Mouse (Mus musculus): Measurements from ENCODE around the gene Ank2. TPM values are rescaled to one million over a fixed set of nuclear protein-coding genes. Genes with fewer than 3 reads are reported as not detected.
A peak's percentile ranks its signal among the peaks of the same experiment; 100 is the strongest.

Gene Ank2
- polyA plus RNA-seq, 1 experiment from 2014 or later = 4.9 TPM

DNA sequence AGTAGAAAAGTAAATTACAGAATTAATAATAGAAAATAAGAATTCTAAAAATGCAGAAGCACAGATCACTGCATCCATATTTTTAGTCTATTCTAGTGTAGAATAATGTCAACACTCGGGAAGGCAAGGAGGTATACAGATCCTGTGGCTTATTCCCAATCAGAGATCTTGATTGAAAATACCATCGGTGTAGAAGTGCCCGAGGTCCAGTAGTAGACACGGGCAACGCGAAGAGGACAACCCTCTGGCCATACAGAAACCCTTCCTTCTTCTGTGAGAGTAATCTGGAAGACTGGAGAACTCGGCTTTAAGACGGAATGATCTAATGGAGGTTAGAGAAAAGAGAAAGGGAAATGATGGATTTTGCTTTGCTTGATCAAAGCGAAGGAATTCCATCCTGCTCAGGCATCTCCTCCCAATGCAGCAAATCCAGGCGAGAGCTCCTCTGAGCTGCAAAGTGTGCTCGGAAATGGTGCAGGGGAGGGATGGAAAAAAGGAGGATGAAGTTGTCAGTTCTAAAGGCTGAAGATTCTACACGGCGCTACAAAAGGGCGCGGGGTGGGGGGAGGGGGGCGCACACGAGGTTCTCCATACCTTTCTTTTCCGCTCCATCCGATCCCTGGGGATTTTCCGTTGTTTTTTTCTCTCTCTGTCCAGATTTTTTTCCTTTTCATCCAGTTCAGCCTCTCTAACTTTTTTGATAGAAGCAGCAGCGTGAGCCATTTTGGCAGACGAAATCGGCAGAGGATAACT is 337.9 kb downstream of the Ank2 start:
- no peak overlapping the region for H3K27ac ChIP-seq
- H3K9ac ChIP-seq = no peak overlapping the region
- peak overlapping the region; percentile 58 for H3K4me2 ChIP-seq
- WGBS (ENCODE audit: insufficient replicate concordance) = 5% methylated on average over 23 of the region's 23 CpGs
- ATAC-seq (ENCODE audit: low read depth) (no peak), DNase-seq (no peak)
- H3K4me3 ChIP-seq (replicated peaks) = peak overlapping the region; percentile 54
- H3K9me3 ChIP-seq (replicated peaks) = no peaks in the 10 kb centered on the region
- H3K27me3 ChIP-seq = peaks cover 29% of the 10 kb centered on the region
- H3K36me3 ChIP-seq = no peaks in the 10 kb centered on the region
- H3K4me1 ChIP-seq (replicated peaks) = no peaks in the 10 kb centered on the region

DNA sequence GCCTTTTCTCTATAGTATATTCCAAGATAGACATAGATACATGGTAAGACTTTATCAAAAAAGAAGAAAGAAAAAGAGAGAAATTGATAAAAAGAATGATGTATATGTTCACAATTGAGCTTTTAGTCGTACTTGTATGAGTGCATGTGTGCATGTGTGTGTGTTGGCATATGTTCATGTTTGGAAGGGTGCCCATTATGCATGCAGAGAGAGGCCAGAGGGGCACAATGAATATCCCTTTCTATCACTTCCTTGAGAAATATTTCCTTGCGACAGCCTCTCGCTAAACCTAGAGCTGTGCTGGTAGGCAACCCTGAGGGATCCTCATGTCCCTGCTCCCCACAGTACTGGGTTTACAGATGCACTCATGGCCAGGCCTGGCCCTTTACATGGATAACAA is 341.4 kb downstream of the Ank2 start:
- 67% methylated on average over 3 of the region's 3 CpGs for WGBS (ENCODE audit: insufficient replicate concordance)
- ATAC-seq (ENCODE audit: low read depth) = no peak
- peaks cover 17% of the 10 kb centered on the region for H3K27me3 ChIP-seq
- no peak overlapping the region for H3K4me2 ChIP-seq
- H3K4me1 ChIP-seq (replicated peaks) = no peaks in the 10 kb centered on the region
- no peak overlapping the region for H3K9ac ChIP-seq
- H3K9me3 ChIP-seq (replicated peaks) = no peaks in the 10 kb centered on the region
- no peaks in the 10 kb centered on the region for H3K36me3 ChIP-seq
- H3K27ac ChIP-seq = no peak overlapping the region
- DNase-seq = no peak
- H3K4me3 ChIP-seq (replicated peaks) = no peak overlapping the region

DNA sequence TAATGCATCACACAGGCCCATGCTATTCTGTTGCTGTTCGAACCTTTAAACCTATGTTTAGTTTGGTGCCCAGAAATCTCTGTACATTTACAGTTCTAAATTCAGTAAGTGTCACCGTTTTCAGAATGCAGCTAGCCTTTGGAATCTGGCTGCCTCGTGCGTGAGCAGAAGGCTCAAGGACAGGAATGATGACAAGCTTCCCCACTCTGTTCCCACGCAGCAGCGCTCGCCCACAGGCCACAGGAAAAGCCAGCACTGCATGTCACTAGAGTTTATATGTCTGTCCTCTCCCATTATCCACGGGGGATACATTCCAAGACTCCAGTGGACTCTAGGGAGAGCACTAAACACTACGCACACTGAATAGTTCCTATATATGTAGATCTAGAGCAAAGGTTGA is 343.1 kb downstream of the Ank2 start:
- no peaks in the 10 kb centered on the region for H3K9me3 ChIP-seq (replicated peaks)
- peaks cover 1% of the 10 kb centered on the region for H3K27me3 ChIP-seq
- DNase-seq (no peak), ATAC-seq (ENCODE audit: low read depth) (no peak)
- H3K4me3 ChIP-seq (replicated peaks) = no peak overlapping the region
- no peak overlapping the region for H3K9ac ChIP-seq
- no peak overlapping the region for H3K4me2 ChIP-seq
- H3K36me3 ChIP-seq = no peaks in the 10 kb centered on the region
- no peaks in the 10 kb centered on the region for H3K4me1 ChIP-seq (replicated peaks)
- 63% methylated on average over 9 of the region's 9 CpGs for WGBS (ENCODE audit: insufficient replicate concordance)
- no peak overlapping the region for H3K27ac ChIP-seq

DNA sequence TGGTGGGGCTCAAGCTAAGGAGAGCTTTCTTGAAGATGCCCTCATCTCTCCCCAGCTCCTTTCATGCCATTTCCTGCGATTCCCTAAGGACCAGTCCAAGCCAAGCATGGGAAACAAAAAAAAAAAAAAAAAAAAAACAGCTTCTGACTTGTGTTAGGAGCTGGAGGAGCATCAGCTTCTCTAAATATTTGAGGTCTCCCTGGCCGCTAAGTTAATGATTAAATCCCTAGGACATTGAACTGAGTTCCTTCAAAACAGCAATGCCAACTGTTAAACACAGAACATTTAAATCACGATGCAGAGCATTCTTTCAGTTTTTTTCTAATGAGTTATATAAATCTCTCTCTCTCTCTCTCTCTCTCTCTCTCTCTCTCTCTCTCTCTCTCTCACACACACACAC is 345.3 kb downstream of the Ank2 start:
- Histone ChIP-seq H3K9ac (no peak overlapping the region), H3K27me3 (no peaks in the 10 kb centered on the region), H3K4me2 (no peak overlapping the region), H3K4me3 (replicated peaks) (no peak overlapping the region), H3K4me1 (replicated peaks) (no peaks in the 10 kb centered on the region), H3K27ac (no peak overlapping the region; the same call in 1 of the 2 replicates), H3K36me3 (no peaks in the 10 kb centered on the region), H3K9me3 (replicated peaks) (no peaks in the 10 kb centered on the region)
- no peak for ATAC-seq (ENCODE audit: low read depth)
- DNase-seq = no peak
- 61% methylated on average over 3 of the region's 3 CpGs for WGBS (ENCODE audit: insufficient replicate concordance)

DNA sequence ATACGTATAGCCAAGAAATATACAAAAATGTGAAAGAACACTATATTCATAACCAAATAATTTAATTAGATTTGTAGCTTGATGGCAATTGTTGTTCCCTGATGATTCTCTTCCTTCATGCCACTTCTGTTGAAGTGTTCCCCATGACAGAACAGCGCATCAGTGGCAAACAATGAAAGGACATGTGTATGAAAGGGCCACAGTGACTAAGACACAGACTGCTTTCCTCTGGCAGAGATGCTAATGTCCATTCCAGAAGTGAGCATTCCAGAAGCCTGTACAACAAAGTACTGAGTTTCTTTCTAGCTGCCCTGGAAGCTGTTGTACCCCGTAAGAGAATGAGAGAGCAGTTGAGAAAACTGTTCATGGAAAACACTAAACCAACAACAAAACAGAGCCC is 345.7 kb downstream of the Ank2 start:
- no peaks in the 10 kb centered on the region for H3K9me3 ChIP-seq (replicated peaks)
- no peak overlapping the region for H3K9ac ChIP-seq
- DNase-seq = no peak
- no peaks in the 10 kb centered on the region for H3K36me3 ChIP-seq
- no peaks in the 10 kb centered on the region for H3K4me1 ChIP-seq (replicated peaks)
- no peak for ATAC-seq (ENCODE audit: low read depth)
- no peak overlapping the region for H3K4me2 ChIP-seq
- H3K27ac ChIP-seq = 0 out of 2 replicates have a peak overlapping the region, but pooled peaks have one; percentile 48
- WGBS (ENCODE audit: insufficient replicate concordance) = 78% methylated on average over 3 of the region's 3 CpGs
- no peak overlapping the region for H3K4me3 ChIP-seq (replicated peaks)
- no peaks in the 10 kb centered on the region for H3K27me3 ChIP-seq

DNA sequence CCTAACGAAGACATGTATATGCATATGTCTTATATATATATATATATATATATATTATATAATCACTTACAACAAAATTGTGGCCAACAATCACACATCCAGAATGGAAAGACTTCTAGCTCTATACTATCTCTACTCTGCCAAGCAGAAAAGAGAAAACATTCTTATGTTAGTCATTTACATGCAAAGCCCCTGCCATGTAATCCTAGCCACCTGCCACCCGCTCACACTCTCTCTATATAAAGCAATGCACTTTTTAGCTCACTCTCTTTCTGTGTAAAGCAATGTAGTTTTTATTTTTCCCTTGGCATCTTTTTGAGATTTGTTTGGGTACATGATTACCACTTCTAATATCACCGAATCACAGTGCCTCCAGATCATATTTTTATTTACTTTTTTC is 350.5 kb downstream of the Ank2 start:
- H3K36me3 ChIP-seq = no peaks in the 10 kb centered on the region
- WGBS (ENCODE audit: insufficient replicate concordance) = 65% methylated on average over 3 of the region's 3 CpGs
- no peak overlapping the region for H3K27ac ChIP-seq
- ATAC-seq (ENCODE audit: low read depth) (no peak), DNase-seq (no peak)
- no peak overlapping the region for H3K9ac ChIP-seq
- no peaks in the 10 kb centered on the region for H3K9me3 ChIP-seq (replicated peaks)
- no peak overlapping the region for H3K4me2 ChIP-seq
- no peaks in the 10 kb centered on the region for H3K4me1 ChIP-seq (replicated peaks)
- H3K4me3 ChIP-seq (replicated peaks) = no peak overlapping the region
- H3K27me3 ChIP-seq = no peaks in the 10 kb centered on the region

DNA sequence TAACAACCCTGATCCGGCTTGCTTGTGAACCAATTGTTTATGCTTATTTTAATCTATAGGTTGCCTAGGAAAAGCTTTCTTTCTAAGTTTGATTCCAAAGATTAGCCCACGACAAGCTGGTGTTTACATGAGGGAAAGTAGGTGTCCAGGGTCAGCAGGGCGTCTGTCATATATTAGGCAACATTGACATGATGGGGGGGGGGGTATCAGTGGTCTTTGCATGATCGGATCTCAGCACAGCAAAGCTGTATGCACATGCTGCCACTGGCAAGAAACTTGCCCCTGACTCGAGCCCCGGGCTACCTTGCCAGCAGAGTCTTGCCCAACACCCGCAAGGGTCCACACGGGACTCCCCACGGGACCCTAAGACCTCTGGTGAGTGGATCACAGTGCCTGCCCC is 358.6 kb downstream of the Ank2 start:
- H3K27ac ChIP-seq = no peak overlapping the region
- H3K4me3 ChIP-seq (replicated peaks) = no peak overlapping the region
- ATAC-seq (ENCODE audit: low read depth) = no peak
- no peaks in the 10 kb centered on the region for H3K4me1 ChIP-seq (replicated peaks)
- no peak overlapping the region for H3K9ac ChIP-seq
- H3K36me3 ChIP-seq = no peaks in the 10 kb centered on the region
- DNase-seq = no peak
- WGBS (ENCODE audit: insufficient replicate concordance) = 72% methylated on average over 9 of the region's 9 CpGs
- no peaks in the 10 kb centered on the region for H3K9me3 ChIP-seq (replicated peaks)
- H3K4me2 ChIP-seq = no peak overlapping the region
- no peaks in the 10 kb centered on the region for H3K27me3 ChIP-seq

DNA sequence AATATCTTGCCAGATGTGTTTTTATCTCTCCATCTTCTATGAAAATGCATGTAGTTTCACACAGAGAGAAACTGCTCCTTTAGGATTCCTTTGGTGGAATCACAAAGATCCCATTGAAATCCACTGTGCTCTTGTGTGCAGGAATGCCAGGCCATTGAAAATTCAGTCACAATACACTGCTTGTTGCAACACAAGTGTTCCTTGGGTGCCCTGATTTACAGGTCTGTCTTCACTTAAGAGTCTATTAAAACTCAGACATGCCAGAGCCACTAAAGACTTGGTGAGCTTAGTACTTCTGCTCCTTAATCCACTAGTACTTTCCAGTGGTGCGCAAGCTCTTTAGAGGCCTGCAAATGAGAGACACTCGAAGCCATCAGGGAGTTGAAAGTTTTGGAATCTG is 359.5 kb downstream of the Ank2 start:
- H3K4me1 ChIP-seq (replicated peaks) = no peaks in the 10 kb centered on the region
- no peak overlapping the region for H3K9ac ChIP-seq
- H3K36me3 ChIP-seq = no peaks in the 10 kb centered on the region
- 62% methylated on average over 2 of the region's 2 CpGs for WGBS (ENCODE audit: insufficient replicate concordance)
- H3K4me3 ChIP-seq (replicated peaks) = no peak overlapping the region
- no peak overlapping the region for H3K27ac ChIP-seq
- H3K27me3 ChIP-seq = no peaks in the 10 kb centered on the region
- no peak for ATAC-seq (ENCODE audit: low read depth)
- no peaks in the 10 kb centered on the region for H3K9me3 ChIP-seq (replicated peaks)
- no peak overlapping the region for H3K4me2 ChIP-seq
- no peak for DNase-seq

DNA sequence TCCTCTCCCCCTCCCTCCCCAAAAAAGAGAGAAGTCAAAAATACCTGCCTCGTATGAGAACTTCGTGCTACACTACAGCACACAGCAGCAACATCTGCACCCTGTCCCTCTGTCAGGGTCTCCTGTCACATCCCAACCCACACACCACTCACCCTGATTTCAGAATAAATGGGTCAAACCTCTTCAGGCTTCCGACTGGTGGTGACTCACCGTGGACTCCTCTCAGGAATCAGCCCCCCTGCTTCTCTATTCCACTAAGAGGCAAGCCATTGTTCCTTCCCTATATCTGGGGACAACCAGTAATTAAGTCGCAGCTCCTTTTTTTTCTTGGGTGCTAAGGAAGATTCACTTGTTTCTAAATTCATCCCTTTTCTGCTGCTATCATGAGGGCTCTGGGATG is 361.6 kb downstream of the Ank2 start:
- no peak for ATAC-seq (ENCODE audit: low read depth)
- Histone ChIP-seq H3K9ac (no peak overlapping the region), H3K36me3 (no peaks in the 10 kb centered on the region), H3K4me2 (no peak overlapping the region), H3K4me1 (replicated peaks) (no peaks in the 10 kb centered on the region), H3K27me3 (no peaks in the 10 kb centered on the region), H3K9me3 (replicated peaks) (no peaks in the 10 kb centered on the region), H3K27ac (no peak overlapping the region), H3K4me3 (replicated peaks) (no peak overlapping the region)
- no peak for DNase-seq
- 64% methylated on average over 5 of the region's 5 CpGs for WGBS (ENCODE audit: insufficient replicate concordance)

DNA sequence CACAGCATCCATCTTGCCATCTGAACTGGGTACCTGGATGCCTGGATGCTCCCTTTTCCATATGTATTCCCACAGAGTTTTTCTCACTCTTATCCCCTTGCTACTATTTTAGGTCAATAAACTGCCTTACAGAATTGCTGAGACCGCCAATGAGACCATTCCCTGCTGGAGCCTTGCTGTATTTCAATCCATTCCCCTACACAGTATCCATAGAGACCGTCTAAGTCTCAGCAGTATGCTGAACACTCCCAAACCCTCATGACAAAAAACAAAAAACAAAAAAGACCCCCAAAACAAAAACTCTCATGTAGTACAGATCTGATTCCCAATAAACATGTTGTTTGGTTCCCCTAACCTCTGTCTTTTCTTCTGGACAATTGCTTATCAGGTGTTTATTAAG is 365.1 kb downstream of the Ank2 start:
- Histone ChIP-seq H3K27ac (no peak overlapping the region), H3K36me3 (no peaks in the 10 kb centered on the region), H3K4me3 (replicated peaks) (no peak overlapping the region), H3K9me3 (replicated peaks) (no peaks in the 10 kb centered on the region), H3K27me3 (no peaks in the 10 kb centered on the region), H3K4me2 (no peak overlapping the region), H3K4me1 (replicated peaks) (no peaks in the 10 kb centered on the region), H3K9ac (no peak overlapping the region)
- 56% methylated on average over 2 of the region's 2 CpGs for WGBS (ENCODE audit: insufficient replicate concordance)
- DNase-seq = no peak
- ATAC-seq (ENCODE audit: low read depth) = no peak

DNA sequence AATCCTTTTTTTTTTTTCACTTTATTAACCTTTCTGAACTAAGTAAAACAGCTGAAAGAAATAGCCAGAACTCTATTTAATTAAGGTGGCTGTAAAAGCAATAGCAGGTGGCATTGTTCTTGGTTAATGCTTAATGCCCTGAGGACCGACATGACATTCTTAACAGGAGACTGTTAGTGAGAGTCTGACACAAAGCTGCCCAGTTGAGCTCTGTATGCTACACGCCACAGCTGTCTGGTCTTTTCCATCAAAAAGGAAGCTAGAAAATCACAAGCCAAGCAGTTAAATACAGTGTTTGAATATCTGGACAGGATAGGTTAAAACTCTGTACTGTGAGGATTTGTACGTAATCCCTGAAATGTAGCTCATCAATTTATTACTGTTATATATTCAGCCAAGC is 368.1 kb downstream of the Ank2 start:
- no peaks in the 10 kb centered on the region for H3K9me3 ChIP-seq (replicated peaks)
- ATAC-seq (ENCODE audit: low read depth) (no peak), DNase-seq (no peak)
- no peaks in the 10 kb centered on the region for H3K27me3 ChIP-seq
- WGBS (ENCODE audit: insufficient replicate concordance) = 68% methylated on average over 3 of the region's 3 CpGs
- no peaks in the 10 kb centered on the region for H3K4me1 ChIP-seq (replicated peaks)
- no peak overlapping the region for H3K4me3 ChIP-seq (replicated peaks)
- H3K36me3 ChIP-seq = no peaks in the 10 kb centered on the region
- H3K4me2 ChIP-seq = no peak overlapping the region
- H3K27ac ChIP-seq = no peak overlapping the region
- H3K9ac ChIP-seq = no peak overlapping the region

DNA sequence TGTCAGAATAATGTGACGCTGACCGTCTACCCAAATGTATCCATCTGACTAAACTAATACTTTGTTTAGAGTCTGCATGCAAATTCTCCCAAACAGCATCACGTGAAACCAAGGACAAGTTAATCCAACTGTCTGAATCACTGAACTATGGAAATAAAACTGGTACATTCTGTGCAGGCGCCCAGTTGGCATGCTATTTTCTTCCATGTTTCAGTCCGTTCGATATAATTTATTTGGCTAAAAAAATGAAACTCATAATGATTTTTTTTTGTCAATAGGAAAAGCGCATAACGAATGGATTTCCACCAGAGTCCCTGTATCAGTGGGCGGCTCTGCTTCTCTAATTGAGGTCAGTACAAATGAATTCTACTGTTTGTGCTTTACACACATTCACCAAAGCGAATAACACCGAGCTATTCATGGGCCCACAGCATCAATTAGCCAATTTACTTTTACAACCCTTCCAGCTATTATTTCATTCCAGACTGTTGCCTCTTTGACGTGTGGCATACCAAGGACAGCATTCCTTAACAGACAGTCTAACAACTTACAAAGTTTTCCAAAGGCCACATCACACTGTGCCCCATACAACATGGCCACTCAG is 368.9 kb downstream of the Ank2 start:
- H3K4me1 ChIP-seq (replicated peaks) = no peaks in the 10 kb centered on the region
- no peaks in the 10 kb centered on the region for H3K9me3 ChIP-seq (replicated peaks)
- DNase-seq = no peak
- H3K9ac ChIP-seq = no peak overlapping the region
- H3K4me2 ChIP-seq = no peak overlapping the region
- no peaks in the 10 kb centered on the region for H3K27me3 ChIP-seq
- WGBS (ENCODE audit: insufficient replicate concordance) = 76% methylated on average over 12 of the region's 12 CpGs
- ATAC-seq (ENCODE audit: low read depth) = no peak
- H3K4me3 ChIP-seq (replicated peaks) = no peak overlapping the region
- no peaks in the 10 kb centered on the region for H3K36me3 ChIP-seq
- no peak overlapping the region for H3K27ac ChIP-seq

All from liver, embryonic 13.5 days (tissue).